Mouse (Mus musculus): Measurements from ENCODE around the gene Rpl23. TPM values are rescaled to one million over a fixed set of nuclear protein-coding genes. Genes with fewer than 3 reads are reported as not detected.

The Rpl23 gene
- polyA plus RNA-seq, 1 experiment, result 87.5 TPM

GRCm38 (mm10) chr11:97806613-97806964 lies 24.4 kb upstream of the Rpl23 start:
- no peak for TF ChIP-seq GATA1 (IDR thresholded peaks at IDR 0.05; ENCODE audit: low read length)

GRCm38 (mm10) chr11:97805662-97806612 lies 23.7 kb upstream of the Rpl23 start:
- no peak for TF ChIP-seq GATA1 (IDR thresholded peaks at IDR 0.05; ENCODE audit: low read length)

GRCm38 (mm10) chr11:97804841-97805661 lies 22.8 kb upstream of the Rpl23 start:
- TF ChIP-seq GATA1 (IDR thresholded peaks at IDR 0.05; ENCODE audit: low read length), result no peak

GRCm38 (mm10) chr11:97803847-97804246 lies 21.6 kb upstream of the Rpl23 start:
- TF ChIP-seq GATA1 (IDR thresholded peaks at IDR 0.05; ENCODE audit: low read length), result no peak

- no peak for TF ChIP-seq GATA1 (IDR thresholded peaks at IDR 0.05; ENCODE audit: low read length)
Observed at GRCm38 (mm10) chr11:97802495-97802894, 20.3 kb upstream of the Rpl23 start.

GRCm38 (mm10) chr11:97802194-97802470 lies 19.9 kb upstream of the Rpl23 start:
- no peak for TF ChIP-seq GATA1 (IDR thresholded peaks at IDR 0.05; ENCODE audit: low read length)

GRCm38 (mm10) chr11:97801409-97802193 lies 19.4 kb upstream of the Rpl23 start:
- no peak for TF ChIP-seq GATA1 (IDR thresholded peaks at IDR 0.05; ENCODE audit: low read length)

GRCm38 (mm10) chr11:97800691-97801408 lies 18.6 kb upstream of the Rpl23 start:
- TF ChIP-seq GATA1 (IDR thresholded peaks at IDR 0.05; ENCODE audit: low read length), result no peak

- TF ChIP-seq GATA1 (IDR thresholded peaks at IDR 0.05; ENCODE audit: low read length), result no peak
Observed at GRCm38 (mm10) chr11:97799994-97800690, 17.9 kb upstream of the Rpl23 start.

- TF ChIP-seq GATA1 (IDR thresholded peaks at IDR 0.05; ENCODE audit: low read length), result no peak
Observed at GRCm38 (mm10) chr11:97799146-97799993, 17.1 kb upstream of the Rpl23 start.

- TF ChIP-seq GATA1 (IDR thresholded peaks at IDR 0.05; ENCODE audit: low read length), result no peak
Observed at GRCm38 (mm10) chr11:97798782-97799145, 16.5 kb upstream of the Rpl23 start, which contains the start of gene Lasp1. Gene Lasp1 (plus strand): TSS chr11:97799000.

GRCm38 (mm10) chr11:97798083-97798435 lies 15.8 kb upstream of the Rpl23 start:
- TF ChIP-seq GATA1 (IDR thresholded peaks at IDR 0.05; ENCODE audit: low read length), result no peak

- no peak for TF ChIP-seq GATA1 (IDR thresholded peaks at IDR 0.05; ENCODE audit: low read length)
Observed at GRCm38 (mm10) chr11:97797369-97798082, 15.3 kb upstream of the Rpl23 start.

Measured in G1E-ER4 (cell line).